Mouse (Mus musculus) lung, postnatal 4 days (tissue): ENCODE data around the gene Pip5k1a.
A peak's percentile ranks its signal among the peaks of the same experiment; 100 is the strongest.
"Not testable (repeated sequence)": the region's sequence is repeated elsewhere in the genome, so short reads cannot be mapped to it uniquely, and the experiment has no call there.

Experiments
- DNase-seq, 2 experiments: peaks; one replicate each; pipeline ENCODE4 v3.0.0; 2021

Pip5k1a gene

DNA sequence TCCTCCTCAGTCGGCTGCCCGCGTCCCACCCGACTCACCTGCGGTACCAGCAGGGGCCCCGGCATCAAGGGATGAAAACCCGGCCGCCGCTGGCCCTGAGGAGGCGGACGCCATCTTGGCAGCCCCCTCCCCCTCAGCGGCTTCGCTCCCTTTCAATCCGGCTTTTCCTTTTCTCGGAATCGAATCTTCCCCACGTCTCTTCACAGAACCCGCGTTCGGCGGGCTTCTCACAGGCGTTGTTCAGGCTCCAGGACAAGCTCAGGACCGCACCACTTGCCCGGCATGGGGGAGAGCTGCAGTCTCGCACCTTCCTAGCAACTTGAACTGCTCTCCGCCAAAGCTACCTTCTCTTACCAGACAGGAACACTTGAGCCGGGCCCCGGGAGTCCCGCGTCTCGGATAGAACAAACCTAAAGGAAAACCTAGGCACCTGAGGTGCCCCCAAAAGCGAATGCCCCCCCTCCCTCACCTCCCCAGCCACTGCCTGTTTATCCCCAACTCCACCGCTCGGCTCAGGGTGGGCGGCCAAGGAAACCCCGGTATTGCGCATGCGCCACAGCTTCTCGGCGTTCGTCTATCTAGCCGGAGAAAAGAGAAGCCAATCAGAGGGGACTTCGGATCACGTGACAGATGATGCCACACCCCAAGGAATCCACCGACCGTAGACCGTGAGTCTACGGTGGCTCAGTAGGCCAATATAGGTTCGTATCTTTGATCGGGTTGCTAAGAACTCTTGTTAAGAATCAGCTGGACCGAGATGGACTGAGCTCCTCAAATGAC is at the start of gene Pip5k1a:
Gene Pip5k1a (minus strand): TSS at position 593 of the 780 bp plus-strand sequence.
- peak; percentile 97 to 98 for DNase-seq

DNA sequence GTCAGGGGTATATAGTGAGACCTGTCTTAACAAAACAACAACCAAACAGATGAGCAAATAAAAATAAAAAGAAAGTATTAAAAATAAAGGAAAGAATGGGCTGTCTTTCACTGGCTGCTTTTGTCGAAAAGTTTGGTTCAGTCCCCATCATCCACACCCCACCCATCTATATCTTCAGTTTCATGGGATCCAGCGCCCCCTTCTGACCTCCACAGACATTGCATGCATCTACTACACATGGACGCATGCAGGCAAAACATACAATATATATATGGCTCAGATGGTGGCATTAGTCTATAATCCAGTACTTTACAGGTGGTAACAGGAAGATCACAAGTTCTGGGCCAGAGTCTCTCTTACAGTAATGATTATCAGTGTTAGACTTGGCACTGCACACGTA is 47.1 kb upstream of the Pip5k1a start:
- peak in 1 of 2 experiments; percentile 65 for DNase-seq

DNA sequence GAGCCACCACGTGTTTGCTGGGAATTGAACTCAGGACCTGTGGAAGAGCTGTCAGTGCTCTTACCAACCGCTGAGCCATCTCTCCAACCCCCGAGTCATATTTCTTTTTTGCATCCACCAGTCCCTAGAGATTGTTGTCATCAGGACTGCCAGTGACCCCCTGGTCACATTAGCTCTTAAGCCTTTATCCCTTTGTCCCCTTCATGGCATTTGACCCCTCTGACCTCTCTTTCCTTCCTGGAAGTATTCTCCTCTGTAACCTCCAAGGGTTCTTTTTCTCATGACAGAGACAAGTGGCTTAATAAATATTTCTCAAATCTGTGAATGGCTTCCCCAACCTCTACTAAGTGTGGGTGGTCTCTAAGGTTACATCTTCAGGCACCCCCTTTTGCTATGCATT is 41.2 kb upstream of the Pip5k1a start:
- DNase-seq, result no peak

DNA sequence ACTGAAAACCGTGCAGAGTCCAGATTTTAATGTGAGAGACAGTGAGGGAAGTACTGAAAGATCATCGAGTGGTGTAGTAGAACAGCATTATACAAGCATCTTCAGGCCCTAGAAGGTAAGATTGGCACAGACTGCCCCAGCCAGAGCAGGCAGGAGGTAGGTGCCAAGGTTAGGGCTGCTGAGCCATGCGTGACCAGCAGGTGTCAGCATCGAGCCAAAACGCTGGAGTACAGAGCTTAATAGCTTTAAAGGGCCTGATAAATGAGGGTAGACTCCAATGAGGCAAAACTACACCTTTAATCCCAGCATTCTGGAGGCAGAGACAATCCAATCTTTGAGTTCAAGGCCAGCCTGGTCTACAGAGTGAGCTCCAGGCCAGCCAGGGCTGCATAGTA is 35.9 kb upstream of the Pip5k1a start:
- peak; percentile 84 to 91 for DNase-seq

DNA sequence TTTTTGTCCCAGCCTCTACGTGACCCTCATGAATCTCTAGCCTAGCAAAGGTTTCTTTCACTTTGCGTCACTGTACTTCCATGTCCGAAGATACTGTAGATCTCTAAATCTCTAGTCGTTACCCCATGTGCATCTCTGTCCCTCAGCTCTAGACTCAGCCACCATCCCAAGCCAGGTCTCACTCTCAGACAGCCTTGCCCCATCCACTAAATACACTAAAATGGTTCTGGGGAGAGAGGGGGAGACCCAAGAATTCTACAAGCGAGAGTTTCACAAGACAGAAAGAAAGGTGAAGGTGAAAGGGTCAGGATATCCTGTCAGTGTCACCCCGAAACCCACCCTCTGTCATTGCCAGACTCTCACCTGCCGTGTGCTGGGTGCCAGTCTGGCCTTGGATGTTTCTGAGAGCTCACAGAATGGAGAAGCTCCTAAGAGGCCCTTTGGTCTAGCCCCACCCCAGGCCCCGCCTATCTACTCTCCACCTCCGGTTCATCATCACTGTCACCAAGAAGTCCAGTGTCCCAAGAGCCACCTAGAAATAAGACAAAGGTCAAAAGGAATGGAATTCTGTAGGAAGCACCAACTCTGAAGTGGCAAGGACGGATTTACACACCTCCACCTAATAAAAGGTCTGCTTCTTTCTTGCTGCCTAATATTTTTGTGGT is 35.4 kb upstream of the Pip5k1a start, which contains the start of gene Tnfaip8l2:
Gene Tnfaip8l2 (minus strand): TSS at position 409 of the 665 bp plus-strand sequence.
- DNase-seq, result peak; percentile 51 to 66

DNA sequence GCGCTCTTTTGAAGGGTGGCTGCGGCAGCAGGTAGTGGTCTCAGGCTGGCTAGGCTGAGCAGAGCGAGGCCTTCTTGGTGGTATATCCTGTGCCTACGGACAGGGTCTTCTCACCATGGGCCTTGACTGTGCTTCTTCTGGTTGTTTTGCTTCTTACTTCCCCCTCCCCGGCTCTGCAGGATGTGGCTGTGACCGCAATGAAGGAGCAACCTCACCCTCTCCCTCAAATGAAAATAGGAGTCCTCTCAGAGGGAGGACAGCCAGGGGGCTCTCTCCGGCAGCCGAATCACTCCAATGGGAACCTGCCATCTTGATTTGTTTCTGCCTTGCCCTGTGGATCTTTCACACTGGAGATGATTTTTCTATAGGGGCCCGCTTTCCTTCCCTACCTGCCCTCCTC is 34.7 kb upstream of the Pip5k1a start:
- peak in 1 of 2 experiments; percentile 56 for DNase-seq

DNA sequence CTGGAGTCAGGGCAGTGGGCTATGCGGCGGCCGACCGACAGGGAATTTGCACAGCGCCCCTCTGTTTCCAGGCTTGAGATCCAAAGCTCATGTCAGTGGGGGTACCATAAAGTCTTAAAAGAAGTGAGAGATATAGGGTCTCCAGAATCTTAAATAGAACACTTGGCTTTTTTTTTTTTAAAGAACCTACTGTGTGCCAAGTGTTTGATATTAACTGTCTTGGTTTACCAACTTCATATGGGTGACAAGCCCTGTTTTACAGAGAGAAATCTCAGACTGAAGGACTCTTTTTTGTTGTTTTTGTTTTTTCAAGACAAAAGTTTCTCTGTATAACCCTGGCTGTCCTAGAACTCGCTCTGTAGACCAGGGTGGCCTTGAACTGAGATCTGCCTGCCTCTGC is 34.1 kb upstream of the Pip5k1a start:
- DNase-seq, result no peak

DNA sequence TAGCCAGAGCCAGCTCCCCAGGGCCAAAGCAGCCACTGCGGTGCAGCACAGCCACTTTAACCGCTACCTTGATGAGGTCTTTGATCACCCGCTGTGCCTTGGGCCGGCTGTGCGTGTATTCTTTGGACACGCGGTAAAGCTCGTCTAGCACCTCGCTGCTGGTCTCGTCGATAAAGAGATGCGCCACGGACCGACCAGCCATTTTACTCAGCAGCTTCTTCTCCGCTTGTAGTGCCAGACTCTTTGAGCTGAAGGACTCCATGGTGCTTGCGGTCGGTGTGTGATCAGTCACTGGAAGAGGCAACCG is 33.5 kb upstream of the Pip5k1a start:
- no peak for DNase-seq

DNA sequence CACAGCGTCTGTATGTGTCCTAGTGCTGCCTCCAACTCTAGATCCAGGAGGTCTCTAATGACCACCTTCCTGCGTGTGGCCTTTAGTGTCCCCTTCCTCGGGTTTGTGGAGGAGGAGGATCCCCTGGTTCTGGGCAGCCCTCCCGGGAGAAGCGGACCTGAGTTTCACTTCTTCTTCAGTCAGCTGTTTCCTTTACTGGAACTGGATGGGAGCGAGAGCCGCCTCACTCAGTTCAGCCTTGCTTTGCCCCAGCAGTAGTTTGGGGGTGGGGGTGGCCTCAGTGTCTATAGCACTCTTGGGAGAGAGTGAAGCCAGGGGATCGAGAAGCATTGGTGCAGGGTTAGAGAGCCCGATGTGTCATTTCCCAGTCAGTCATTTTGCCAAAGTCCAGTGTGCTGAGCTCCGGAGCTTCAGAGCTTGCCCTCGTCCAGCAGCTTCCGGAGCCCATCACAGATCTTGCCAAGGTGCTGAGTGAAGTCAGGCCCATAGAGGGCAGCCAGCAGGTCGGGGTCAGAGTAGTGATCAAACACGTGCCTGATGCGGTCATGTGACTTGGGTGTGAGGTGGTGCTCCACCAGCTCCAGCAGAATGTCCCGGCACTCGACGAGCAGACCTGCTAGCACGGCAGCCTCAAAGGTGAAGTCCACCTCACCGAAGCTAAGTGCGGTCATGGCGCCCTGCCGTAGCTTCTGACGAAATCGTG is 33.0 kb upstream of the Pip5k1a start:
- no peak for DNase-seq

DNA sequence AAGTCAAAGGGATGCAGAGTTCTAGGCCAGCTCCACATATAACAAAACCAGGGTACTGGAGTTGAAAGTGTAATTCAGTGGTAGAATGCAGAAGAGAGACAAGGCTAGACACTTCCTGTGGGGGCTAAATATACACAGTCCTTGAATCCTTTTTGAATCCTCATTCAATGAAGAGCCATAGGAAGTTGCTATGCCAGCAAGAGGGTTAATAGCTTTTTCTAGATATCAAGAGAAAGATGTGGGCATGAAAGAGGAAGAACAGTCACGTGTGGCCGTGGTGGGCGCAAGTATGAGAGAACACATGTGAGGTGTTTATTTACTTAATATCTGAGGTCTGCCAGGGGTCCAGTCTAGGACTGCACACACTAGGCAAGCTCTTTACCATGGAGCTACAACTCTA is 29.6 kb upstream of the Pip5k1a start:
- DNase-seq, result no peak

DNA sequence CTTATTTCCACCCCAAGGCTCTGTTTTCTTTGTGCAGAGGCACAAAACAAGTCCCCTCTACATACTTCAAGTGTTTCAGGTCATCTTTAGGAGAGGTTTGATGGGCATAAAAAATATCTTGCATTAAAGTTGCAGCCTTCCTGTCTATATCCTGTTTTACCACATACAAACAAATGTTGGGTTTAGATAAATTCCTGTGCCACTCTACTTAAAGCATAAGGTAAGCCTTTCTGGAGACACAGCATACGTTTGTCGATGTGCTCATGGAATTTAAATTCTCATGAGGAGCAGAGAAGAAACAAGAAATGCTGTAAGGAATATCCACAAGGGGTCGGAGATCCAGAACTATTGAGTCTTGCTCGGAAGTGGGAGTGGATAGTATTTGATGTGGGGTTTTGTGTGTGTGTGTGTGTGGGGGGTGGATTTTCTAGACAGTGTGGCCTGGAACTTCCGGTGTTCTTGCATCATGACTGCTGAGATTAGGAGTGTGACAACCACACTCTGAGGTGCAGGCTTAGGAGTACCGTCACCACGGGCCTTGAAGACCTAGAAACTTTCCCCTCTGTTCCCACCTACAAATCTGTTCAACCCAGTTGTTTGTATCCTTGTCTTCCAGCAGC is 28.8 kb upstream of the Pip5k1a start:
- DNase-seq, result peak in 1 of 2 experiments; percentile 16

DNA sequence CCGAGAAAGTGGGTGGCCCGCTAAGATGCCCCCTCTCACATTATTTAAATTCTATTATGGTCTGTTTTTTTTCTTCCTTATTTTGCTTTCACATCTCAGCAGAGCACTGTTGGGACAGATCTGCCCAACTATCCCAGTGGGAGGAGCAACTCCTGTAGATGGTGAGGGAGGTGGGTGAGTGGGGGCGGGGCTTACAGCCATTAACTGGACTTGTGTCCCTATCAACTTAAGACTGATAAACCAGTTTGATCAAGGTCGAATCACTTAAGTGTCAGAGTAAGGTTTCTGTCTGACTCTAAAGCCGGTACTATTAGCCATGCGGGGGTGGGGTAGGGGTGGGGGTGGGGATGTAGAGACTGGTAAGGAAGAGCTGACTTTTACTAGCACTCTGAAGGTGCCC is 28.3 kb upstream of the Pip5k1a start:
- DNase-seq, result peak; percentile 73 to 77

DNA sequence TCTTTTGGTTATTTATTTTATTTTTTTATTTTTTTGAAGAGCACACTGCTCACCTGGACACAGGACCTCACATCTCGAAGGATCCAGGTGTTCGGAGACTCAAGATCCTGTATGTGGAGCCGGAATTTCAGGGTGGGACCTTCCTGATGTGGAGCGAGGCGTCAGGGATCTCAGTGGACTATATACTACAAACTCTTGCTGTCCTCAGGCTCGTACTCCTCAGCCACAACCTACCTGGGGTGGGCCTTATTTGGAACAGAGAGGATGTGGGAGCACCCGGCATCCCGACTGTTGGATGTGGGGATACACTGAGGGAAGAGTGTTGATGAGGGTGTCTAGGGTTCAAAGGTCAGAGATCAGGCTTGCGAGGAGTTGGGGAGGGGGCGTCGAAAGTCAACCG is 27.4 kb upstream of the Pip5k1a start:
- not testable (repeated sequence) for DNase-seq

DNA sequence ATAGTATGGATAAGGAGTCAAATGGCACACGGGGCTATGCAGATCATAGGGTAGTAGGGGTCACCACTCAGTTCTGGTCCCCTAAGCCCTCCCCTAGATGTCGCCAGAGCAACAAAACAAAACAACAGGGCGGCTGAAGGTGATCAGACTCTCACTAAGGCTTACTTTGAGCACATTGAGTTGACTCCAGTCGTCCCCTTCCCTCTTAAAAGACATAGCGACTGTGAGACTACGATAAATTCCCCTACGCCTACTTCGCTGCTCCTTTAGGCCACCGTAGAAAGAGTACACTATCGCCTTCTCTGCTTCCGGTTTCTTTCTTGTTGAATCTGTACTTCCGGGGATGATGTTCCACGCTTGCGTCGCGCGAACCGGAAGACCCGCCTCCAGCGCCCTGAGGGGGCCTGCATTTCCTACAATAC is 27.0 kb upstream of the Pip5k1a start, which contains the start of the genes Scnm1 and Lysmd1:
Gene Scnm1 (minus strand): TSS at position 332 of the 422 bp plus-strand sequence.
Gene Lysmd1 (plus strand): TSS at position 409 of the 422 bp plus-strand sequence.
- peak; percentile 91 to 96 for DNase-seq

DNA sequence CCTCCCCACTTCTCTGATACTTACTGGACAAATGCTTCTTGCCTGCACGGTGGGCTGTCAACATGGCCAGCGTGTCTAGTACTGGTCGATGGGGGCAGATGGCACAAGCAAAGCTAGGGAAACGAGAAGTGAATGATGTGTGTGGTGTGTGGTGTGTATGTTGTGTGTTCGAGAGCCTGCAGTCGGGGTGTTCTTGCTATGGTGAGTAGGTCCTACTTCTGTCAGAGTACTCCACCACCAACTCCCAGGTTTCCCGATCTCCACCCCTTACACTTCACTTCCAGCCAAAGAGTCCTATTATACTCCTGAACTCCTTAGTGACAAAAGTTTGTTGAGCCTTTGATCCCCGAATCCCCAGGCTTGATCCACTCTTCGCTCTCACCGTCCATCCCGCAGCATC is 26.4 kb upstream of the Pip5k1a start:
- DNase-seq, result no peak

DNA sequence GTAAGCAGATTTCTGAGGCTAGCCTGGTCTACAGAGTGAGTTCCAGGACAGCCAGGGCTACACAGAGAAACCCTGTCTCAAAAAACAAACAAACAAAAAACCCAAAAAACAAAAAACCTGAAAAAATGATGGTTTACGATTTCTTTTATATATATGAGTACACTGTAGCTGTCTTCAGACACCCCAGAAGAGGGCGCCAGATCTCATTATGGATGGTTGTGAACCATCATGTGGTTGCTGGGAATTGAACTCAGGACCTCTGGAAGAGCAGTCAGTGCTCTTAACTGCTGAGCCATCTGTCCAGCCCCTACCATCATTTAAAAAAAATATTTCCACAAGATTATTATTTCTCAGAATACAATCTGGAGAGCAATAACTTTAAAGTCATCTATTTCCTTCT is 25.7 kb upstream of the Pip5k1a start:
- not testable (repeated sequence) for DNase-seq

DNA sequence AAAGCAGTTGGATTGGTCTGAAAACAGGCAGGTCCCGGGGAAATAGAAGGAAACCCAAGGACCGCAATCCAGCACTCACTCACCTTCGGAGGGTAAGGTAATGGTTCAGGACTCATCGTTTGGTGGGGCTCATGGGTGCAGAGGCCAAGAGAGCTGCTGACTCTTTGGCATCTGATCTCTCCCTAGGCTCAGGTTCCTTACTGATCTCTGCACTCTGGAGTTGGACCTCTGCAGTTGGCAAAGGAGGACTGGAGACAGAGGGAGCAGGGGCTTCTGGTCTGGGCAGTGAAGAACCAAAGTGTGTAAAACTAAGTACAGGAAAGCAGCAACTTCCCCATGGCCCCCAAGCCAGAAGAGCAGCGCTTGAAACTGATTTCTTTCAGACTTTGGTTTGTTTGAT is 23.4 kb upstream of the Pip5k1a start:
- no peak for DNase-seq

DNA sequence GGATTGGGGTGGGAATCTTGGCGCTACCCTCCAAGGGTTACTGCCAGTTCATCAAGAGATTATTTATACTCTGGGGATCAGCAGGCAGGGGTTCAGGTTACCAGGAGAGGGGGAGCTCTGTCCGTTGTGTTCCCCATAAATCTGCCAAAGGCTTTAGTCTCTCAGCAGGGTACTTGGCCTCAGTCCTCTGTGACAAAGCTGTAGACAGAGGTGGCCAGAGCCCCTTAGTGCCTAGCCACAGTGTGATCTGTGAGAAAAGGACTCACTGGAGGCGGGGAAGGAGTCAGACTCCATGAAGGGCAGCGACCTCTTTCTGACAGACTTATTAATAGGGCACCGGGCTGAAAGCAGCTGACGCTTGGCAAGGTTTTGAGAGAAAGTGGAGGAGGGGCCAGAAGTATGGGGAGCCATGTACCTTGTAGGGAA is 22.5 kb upstream of the Pip5k1a start:
- DNase-seq, result no peak

DNA sequence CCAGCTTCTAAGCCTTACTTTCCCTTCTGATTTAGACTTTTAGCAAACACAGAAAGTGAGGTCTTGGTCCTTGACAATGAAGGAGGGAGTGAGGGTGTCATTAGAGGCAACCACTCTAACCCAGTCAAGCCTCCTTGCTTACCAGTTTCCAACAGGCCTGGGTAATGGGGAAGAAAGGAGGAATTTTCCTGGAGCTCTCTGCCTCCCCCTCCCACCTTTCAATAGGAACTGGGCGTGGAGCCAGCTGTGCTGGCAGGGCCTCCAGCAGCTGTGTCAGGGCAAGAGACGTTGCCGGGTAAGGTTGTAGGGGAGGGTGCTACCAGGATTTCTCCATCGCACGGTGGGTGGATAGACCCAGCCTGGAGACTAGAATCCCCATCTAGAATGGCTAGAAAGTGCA is 18.2 kb upstream of the Pip5k1a start:
- DNase-seq, result peak; percentile 80 to 88

DNA sequence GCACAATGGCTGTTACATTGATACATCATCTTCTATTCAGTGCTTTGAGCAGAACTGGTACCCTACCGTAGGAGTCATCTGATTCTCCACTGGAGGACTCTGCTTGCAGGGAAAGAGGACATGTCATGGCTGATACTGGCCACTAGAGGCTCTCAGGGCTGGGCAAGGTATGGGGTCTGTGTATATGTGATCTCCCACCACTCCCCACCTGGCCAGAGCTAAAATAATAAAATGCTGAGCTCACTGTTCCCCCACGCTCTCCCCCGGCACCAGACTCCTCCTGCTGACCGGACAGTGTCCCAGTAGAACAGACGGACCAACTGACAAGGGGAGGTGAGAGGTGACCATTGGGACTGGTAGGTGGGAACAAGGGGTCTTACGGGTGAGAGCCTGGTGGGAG is 17.5 kb upstream of the Pip5k1a start, which contains the start of gene Tmod4:
Gene Tmod4 (plus strand): TSS at position 231 of the 400 bp plus-strand sequence.
- DNase-seq, result peak in 1 of 2 experiments; percentile 37

DNA sequence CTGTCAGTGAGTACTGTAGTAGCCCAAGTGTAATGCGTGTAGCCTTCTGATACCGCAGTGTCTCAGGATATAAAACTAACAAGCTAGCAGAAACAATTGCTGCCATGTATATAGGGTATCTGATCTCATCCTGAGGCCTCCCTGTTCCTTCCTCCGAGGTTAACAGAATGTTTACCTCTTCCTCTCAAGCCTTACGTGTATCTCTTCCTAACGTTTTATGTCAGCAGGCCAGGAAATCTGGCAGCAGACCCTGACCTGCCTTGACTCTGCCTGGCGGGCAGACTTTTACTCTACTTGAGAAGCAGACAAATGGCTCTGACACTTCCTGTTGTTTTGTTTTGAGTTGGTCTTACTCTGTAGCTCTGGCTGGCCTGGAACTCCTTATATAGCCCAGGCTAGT is 14.8 kb upstream of the Pip5k1a start:
- peak; percentile 51 to 72 for DNase-seq

DNA sequence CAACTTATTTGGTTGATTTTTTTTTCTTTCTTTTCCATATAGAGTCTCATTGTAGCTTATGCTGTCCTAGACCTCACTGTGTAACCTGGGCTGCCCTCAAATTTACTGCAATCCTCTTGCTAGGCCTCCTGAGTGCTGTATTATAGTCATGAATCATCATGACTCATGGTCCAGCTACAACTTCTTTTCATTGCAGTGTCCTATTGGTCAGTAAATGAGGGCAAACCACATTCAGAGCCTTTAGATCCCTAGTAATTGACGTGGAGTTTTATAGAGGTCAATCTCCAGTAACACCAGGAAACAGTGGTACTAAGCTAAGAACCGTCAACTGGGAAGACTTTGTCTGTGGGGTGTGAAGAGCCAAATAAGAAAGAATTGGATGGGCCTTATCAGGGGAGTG is 11.0 kb upstream of the Pip5k1a start:
- no peak for DNase-seq

DNA sequence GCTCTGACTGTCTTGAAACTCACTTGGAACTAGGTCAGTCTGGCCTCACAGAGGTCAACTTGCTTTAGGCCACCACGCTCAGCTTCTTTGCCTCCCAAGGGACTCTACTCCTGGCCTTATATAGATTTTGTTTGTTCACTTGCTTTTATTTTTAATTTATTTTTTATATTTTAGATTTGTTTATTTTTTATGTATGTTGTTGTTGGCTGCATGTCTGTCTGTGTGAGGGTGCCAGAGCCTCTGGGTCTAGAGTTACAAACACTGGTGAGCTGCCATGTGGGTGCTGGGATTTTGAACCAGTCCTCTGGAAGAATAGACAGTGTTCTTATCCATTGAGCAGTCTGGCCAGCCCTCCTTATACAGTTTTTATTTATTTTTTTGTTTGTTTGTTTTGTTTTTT is 6.0 kb upstream of the Pip5k1a start:
- no peak for DNase-seq
